Mouse (Mus musculus) thymus, postnatal 25 days (tissue): ENCODE measurements around the gene Dnaaf3.
"Not testable (repeated sequence)": the region's sequence is repeated elsewhere in the genome, so short reads cannot be mapped to it uniquely, and the experiment has no call there.

Source experiments
- DNase-seq: peaks from one replicate; pipeline ENCODE4 v3.0.0; 2022

Gene Dnaaf3

GRCm38 (mm10) chr7:4532005-4532729 is at the start of gene Dnaaf3:
TSS of gene Dnaaf3 (minus strand) at chr7:4532453.
- no peak for DNase-seq

- DNase-seq: not testable (repeated sequence)
These were observed 49.2 kb upstream of the Dnaaf3 start for GRCm38 (mm10) chr7:4581481-4581880.

GRCm38 (mm10) chr7:4572361-4572760 is 40.1 kb upstream of the Dnaaf3 start:
- not testable (repeated sequence) for DNase-seq

GRCm38 (mm10) chr7:4562660-4563059 is 30.4 kb upstream of the Dnaaf3 start:
- DNase-seq: peak; percentile 11

- DNase-seq: no peak
These were observed 24.9 kb upstream of the Dnaaf3 start for GRCm38 (mm10) chr7:4557167-4557560.

- peak; percentile 74 for DNase-seq
These were observed 24.3 kb upstream of the Dnaaf3 start for GRCm38 (mm10) chr7:4556256-4557166.

- DNase-seq: no peak
These were observed 15.0 kb upstream of the Dnaaf3 start, which contains the start of gene Syt5 for GRCm38 (mm10) chr7:4547221-4547641. TSS of gene Syt5 (minus strand) at chr7:4547541.

GRCm38 (mm10) chr7:4546591-4547131 is 14.4 kb upstream of the Dnaaf3 start:
- DNase-seq: no peak

GRCm38 (mm10) chr7:4546050-4546449 is 13.8 kb upstream of the Dnaaf3 start:
- DNase-seq: no peak

GRCm38 (mm10) chr7:4542013-4542412 is 9.8 kb upstream of the Dnaaf3 start:
- DNase-seq: peak; percentile 21

- DNase-seq: no peak
These were observed 9.1 kb upstream of the Dnaaf3 start for GRCm38 (mm10) chr7:4541344-4541743.

- DNase-seq: no peak
These were observed 6.8 kb upstream of the Dnaaf3 start for GRCm38 (mm10) chr7:4539019-4539418.

GRCm38 (mm10) chr7:4537181-4537580 is 4.9 kb upstream of the Dnaaf3 start:
- DNase-seq: no peak

GRCm38 (mm10) chr7:4536369-4536768 is 4.1 kb upstream of the Dnaaf3 start:
- DNase-seq: no peak

- not testable (repeated sequence) for DNase-seq
These were observed 2.1 kb downstream of the Dnaaf3 start for GRCm38 (mm10) chr7:4530166-4530565.

- DNase-seq: no peak
These were observed 5.0 kb downstream of the Dnaaf3 start for GRCm38 (mm10) chr7:4527302-4527689.

GRCm38 (mm10) chr7:4526341-4527301 is 5.6 kb downstream of the Dnaaf3 start:
- DNase-seq: peak; percentile 76

- DNase-seq: peak; percentile 61
These were observed 7.9 kb downstream of the Dnaaf3 start, which contains the start of gene Tnni3 for GRCm38 (mm10) chr7:4524212-4524922. TSS of gene Tnni3 (minus strand) at chr7:4524229.

GRCm38 (mm10) chr7:4523205-4524130 is 8.8 kb downstream of the Dnaaf3 start:
- no peak for DNase-seq

- DNase-seq: no peak
These were observed 10.0 kb downstream of the Dnaaf3 start for GRCm38 (mm10) chr7:4522292-4522691.
